Mouse (Mus musculus) induced T-regulatory cell, adult 2 months (primary cell): ENCODE data around the gene Arid3a.

ENCODE experiments used
- DNase-seq: peaks from one replicate; pipeline ENCODE4 v3.0.0-alpha.2; 2012; ENCODE audit warnings: low read depth

Arid3a gene

GRCm38 (mm10) chr10:79976071-79976721 lies 49.4 kb downstream of the Arid3a start:
- DNase-seq: no peak

DNA sequence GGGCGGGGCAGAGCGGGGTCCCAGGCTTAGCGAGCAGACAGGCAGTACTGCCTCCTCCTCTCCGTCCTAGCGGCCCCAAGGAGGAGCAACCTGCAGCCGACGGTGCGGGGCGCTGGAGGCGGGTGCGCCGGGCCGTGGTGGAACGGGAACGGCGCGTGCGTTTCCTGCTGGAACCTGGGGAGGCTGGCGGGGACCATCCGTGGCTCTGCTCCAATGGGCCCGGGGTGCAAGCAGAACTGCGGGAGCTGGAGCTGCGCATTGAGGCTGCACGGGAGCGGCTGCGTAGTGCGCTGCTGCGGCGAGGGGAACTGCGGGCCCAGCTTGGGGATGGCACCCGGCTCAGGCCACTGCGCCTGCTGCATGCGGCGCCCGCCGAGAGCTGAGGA lies 49.9 kb downstream of the Arid3a start:
- DNase-seq: no peak

- no peak for DNase-seq
Observed at GRCm38 (mm10) chr10:79977324-79977723, 50.5 kb downstream of the Arid3a start.

DNA sequence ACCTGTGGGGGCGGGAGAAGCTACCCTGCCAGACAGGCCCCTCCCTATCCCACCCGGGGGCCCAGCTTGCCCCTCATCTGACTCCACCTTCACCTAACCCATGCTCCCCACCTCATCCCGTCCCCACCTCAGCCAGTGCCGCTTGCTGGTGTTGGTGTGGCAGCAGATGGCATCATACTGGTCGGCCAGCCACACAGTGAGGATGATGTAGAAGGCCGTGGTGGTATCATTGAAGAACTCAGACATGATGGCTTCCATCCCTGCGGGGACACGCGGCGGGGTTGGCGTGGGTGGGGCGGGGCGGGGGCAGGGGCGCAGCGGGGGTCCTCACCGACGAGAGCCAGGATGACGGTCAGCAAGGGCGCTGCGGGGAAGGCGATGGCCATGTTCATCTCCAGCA lies 51.2 kb downstream of the Arid3a start:
- no peak for DNase-seq

- DNase-seq: no peak
Observed at GRCm38 (mm10) chr10:79979401-79980155, 52.7 kb downstream of the Arid3a start.

DNA sequence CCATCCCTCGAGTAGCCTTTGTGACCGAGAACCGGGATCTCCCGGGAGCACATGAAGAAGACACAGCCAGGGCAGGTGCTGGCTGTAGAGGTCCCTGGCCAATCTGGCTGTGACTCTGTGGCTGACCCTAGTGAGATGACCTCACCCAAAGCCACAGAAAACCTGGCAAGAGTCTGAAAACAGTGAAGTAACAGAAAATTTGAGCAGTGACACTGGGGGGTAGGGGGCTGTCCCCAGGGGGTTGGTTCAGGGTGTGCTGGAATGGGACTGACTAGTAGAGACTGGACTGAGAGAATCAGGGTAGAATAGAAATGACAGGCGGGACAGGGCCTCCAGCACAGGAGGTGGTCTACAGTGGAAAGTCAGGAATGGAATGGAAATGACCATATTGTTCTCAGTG lies 56.4 kb downstream of the Arid3a start:
- DNase-seq: no peak

GRCm38 (mm10) chr10:79983670-79984069 lies 56.8 kb downstream of the Arid3a start:
- peak; percentile 90 for DNase-seq

DNA sequence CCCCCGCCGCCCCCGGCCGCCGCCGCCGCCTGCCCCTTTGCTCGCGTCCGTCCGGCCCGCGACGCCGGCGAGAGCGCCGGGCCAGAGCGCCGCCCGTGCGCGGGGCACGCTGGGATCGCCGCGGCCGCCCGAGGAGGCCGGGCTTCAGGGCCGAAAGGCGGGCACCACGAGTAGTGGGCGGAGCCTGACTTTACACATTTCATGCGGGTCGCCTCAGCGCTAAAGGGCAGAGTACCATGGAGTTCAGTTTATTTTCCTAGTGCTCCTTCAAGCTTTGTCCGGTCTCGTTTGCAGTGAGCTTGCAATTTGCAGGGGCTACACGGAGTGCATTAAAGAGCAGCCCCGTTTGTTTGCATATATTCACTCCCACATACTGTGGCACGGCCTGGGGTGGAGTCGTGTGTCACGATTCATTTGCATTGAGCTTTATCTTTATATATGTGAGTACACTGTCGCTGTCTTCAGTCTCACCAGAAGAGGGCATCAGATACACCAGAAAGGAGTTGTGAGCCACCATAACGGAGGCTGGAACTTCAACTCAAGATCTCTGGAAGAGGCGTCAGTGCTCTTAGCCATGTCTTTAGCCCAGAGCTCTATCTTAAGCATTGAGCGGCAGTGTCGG lies 57.5 kb downstream of the Arid3a start, which contains the start of gene Tmem259:
TSS of gene Tmem259 (minus strand) at position 136 of the 622 bp plus-strand sequence.
- DNase-seq: peak; percentile 95

- DNase-seq: peak; percentile 99
Observed at GRCm38 (mm10) chr10:79984871-79985270, 58.0 kb downstream of the Arid3a start.

DNA sequence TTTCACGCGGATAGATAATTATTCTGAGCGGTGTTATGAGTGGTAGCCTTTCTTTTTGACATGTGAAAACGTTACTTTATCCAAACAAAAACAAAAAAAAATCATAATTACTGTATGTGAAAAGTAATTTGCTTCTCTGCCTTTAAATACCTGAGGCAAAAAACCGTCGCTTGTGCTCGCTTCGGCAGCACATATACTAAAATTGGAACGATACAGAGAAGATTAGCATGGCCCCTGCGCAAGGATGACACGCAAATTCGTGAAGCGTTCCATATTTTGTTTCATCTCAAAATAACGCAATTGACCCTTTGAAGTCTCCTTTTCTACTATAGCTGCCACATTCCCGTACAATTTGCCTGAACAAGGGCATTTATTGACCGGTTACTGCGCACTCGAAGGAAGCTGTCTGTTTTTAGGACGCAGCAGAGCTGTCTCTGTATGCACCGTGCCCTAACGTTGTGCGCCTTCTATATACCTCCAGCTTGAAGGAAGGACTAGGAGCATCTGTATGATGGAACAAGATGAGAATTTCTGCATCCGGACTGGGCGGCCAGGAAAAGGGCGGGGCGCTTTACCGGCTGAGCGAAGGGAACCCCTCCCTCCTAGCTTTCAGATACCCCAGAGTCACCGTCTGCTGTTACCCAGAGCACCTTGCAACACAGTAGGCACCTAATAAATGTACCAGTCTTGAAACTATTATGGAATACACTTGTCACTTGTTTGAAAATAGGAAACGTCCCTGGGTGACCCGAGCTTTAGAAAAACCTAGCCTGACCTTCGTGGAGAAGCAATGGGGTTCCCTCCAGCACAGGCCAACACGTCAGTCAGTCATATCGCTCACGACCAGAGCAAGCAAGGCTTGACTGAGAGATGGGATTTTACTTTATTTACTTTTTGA lies 58.7 kb downstream of the Arid3a start:
- DNase-seq: peak; percentile 90

DNA sequence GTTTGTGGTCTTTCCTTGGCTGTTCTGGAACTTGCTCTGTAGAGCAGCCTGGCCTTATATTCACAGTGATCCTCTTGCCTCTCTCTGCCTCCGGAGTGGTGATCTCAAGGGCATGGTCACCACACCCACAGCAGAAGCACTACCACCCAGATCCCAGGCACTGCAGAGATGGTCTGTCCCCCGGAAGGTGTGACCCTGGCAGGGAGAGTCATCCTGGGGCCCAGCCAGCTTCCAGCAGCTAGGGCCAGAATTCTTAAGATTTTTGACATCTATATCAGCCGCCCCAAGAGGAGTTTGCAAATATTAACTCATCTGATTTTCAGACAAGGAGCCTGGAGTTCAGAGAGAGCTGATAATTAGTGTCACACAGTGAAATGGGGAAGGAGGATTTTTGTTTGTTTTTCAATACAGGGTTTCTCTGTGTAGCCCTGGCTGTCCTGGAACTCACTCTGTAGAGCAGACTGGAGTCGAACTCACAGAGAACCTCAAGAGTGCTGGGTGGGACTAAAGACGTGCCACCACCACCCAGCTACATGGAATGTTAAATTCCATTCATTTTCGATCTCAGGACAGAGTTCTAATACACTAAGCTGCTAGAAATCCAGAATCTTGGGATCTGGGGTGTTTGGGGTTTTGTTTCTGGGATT lies 59.5 kb downstream of the Arid3a start:
- DNase-seq: no peak

GRCm38 (mm10) chr10:79986963-79987362 lies 60.1 kb downstream of the Arid3a start:
- DNase-seq: peak; percentile 94

DNA sequence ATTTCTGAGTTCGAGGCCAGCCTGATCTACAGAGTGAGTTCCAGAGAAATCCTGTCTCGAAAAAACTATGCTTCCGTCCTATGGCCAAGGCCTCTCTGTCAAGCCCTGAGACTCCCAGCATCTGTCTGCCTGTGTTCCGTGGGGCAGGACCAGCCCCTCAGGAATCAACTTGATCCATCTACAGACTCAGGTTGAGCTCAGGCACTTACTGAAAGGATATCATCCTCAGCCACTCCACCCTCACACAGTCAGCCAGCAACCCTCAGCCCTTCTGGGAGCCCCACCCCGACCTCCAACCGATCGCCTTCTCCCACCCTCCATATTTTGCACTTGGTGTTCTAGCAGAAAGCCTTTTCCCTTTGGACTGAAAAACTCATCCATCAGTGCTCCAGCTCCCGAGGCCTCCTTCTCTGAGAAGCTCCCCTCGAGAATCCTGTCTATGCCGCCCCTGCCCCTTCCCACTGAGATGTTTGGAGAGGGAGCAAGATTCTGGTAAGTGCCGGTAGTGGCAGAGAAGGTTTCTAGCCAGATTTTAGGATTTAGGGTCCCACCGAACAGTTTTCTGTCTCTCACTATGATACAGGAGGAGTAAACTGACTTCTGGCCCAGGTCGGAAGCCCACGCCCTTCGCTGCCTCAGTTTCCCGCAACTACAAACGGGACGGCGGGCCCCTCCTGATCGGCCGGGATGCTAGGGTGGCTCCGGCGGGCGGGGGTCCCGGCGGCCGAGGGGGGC lies 61.1 kb downstream of the Arid3a start:
- peak; percentile 56 for DNase-seq

DNA sequence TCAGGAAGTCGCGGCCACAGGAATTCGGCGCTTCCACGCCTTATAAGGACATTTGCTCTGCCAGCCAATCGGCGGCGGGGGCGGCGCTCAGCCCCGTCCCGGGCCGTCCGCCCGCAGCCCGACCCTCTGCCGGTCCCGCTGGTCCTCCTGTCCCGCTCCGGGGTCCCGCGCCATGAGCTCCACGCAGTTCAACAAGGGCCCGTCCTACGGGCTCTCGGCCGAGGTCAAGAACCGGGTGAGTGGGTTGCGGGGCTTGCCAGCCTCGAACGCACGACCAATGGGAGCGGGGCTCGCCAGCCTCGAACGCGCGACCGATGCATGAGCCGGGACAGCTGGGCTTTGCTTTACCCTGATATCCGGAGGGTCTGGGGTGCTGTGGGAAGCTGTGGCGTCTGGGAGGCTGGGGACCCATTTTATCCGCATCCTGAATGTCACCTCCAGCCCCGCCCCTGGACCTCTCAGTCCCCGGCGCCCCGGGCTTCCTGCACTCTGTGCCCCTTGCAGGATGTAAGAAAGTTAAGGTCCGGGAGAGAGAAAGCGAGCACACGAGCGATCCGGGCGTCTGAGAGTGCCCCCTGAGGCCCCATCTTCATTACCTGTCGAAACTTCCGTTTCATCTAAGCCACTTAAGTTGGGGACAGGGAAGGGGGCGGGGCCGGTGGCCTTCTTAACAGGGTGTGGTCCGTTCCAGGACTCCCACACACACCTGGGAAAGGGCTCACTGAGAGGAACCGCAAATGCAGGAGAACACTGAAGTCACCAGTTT lies 61.8 kb downstream of the Arid3a start, which contains the start of gene Cnn2:
TSS of gene Cnn2 (plus strand) at position 79 of the 766 bp plus-strand sequence.
- DNase-seq: peak; percentile 81

DNA sequence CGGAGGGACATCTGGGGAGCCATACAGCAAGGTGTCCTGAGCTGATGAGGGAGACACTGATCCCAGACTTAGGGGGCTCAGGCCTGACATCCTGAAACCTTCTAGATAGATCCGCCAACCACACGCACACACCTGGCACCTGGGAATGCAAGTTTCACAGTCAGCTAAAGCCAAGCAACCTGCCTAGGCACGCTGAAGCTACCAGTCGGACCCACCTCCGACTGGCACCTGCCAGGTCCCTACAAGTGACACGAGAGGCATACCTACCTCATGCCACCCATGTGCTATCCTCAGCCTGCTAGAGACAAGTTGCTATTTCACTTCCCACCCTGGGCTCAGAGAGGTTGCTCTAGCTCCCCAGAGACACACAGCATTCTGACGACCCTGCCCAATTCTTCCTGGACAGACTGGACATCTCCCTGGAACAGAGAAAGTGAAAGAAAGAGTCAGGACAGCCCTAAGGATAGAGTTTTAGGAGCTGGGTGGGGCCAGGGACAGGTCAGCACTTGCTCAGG lies 62.5 kb downstream of the Arid3a start:
- DNase-seq: no peak

DNA sequence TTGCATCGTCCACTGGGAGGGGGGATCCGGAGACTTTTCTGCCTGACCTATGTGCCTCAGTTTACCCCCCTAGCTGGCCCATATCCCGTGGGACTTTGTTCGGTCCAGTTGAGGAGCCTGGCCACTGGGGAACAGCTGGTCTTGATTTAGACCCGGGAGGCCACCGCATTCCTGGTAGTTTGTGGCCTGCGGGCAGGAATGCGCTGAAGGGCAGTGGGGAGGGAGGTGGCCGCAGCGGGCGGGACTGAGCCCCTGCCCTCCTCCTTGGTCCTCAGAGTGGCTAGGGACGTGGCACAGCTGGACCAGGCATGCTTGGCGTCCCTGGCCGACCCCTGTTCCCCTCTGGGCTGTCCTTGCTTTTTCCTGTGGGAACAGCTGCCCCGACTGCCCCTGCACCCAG lies 63.0 kb downstream of the Arid3a start:
- DNase-seq: no peak

DNA sequence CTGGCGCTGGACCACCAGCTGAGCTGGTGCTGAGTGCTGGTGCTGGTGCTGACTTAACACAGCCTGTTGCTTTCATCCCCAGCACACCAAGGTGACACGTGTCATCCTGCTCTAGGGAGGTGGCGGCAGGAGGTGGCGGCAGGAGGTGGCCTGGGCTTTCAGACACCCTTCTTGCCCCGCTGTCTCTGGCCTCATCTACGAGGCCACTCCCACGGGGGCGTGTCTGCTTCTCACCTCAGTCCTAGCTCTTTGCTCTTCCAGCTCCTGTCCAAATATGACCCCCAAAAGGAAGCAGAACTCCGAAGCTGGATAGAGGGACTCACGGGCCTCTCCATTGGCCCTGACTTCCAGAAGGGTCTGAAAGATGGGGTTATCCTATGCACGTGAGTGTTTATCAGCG lies 64.3 kb downstream of the Arid3a start:
- no peak for DNase-seq

DNA sequence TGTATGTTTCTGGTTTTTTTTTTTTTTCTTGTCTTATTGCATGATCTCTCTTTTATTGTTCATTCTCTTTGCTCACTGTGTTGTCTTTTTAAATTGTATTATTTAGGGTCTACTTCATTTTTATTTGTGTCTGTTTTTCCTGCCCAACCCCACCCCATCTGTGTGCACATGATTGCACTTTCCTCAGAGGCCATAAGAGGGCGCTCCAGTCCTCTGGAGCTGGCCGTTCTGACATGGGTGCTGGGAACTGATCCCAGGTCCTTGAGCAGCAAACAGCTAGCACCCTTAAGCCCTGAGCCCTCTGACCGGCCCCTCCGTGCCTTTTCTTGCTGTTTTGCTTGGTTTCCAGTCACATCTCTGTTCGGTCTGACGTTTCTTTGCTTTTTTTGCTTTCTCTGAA lies 64.7 kb downstream of the Arid3a start:
- DNase-seq: peak; percentile 47

DNA sequence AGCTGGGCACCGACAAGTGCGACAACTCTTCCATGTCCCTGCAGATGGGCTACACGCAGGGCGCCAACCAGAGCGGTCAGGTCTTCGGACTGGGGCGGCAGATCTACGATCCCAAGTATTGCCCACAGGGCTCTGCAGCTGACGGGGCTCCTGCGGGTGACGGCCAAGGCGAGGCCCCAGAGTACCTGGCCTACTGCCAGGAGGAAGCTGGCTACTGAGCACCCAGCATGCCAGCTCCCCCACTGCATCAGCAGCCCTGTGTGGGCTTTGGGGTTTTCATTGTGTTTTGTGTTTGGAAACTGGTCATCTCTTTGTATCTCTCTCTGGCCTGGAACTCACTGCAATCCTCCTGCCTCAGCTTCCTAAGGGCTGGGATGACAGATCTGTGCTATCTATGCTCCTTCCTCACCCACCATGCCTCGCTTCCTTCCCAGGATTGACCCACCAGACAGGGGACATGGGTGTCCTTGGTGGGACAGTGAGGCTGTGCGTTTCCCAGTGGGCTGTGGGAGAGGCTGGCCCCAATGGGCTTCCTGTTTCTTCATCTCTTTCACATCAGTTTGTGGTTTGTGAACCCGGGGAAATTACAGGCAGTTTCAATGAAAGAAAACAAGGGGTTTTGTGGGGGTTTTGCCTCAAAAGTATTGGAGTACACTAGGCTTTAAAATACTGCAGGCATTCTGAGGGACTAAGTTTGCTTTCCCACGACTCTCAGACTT lies 67.7 kb downstream of the Arid3a start:
- peak; percentile 72 for DNase-seq
